Mouse (Mus musculus) embryonic facial prominence, embryonic 12.5 days (tissue): ENCODE measurements around the gene Gm20517. TPM values are rescaled to one million over a fixed set of nuclear protein-coding genes. Genes with fewer than 3 reads are reported as not detected.

Source experiments
- ATAC-seq: fragments of 200-750 bp; cut with Nextera tagmentation; 2 replicates; pipeline ENCODE4 v1.8.0; 2017; ENCODE audit not compliant: insufficient number of reproducible peaks, insufficient read depth, low FRiP score, low TSS enrichment
- H3K27ac ChIP-seq: fragments of 300-500 bp; sonication (generic); 2 replicates; pipeline ENCODE4 v1.5.1; 2016; ENCODE audit warnings: mild to moderate bottlenecking
- H3K27me3 ChIP-seq: fragments of 300-500 bp; sonication (generic); 2 replicates; pipeline ENCODE4 v1.6.1; 2016; ENCODE audit warnings: mild to moderate bottlenecking, moderate library complexity
- H3K36me3 ChIP-seq: fragments of 300-500 bp; sonication (generic); 2 replicates; pipeline ENCODE4 v1.6.1; 2016; ENCODE audit warnings: mild to moderate bottlenecking
- H3K4me1 ChIP-seq: fragments of 300-500 bp; sonication (generic); 2 replicates; pipeline ENCODE4 v1.6.1; 2016
- H3K4me2 ChIP-seq: fragments of 300-500 bp; sonication (generic); replicated peaks from 2 replicates; pipeline ENCODE4 v1.6.1; 2016; ENCODE audit warnings: mild to moderate bottlenecking, moderate library complexity
- H3K4me3 ChIP-seq: fragments of 300-500 bp; sonication (generic); 2 replicates; pipeline ENCODE4 v1.5.1; 2016; ENCODE audit warnings: mild to moderate bottlenecking
- H3K9ac ChIP-seq: fragments of 300-500 bp; sonication (generic); 2 replicates; pipeline ENCODE4 v1.6.1; 2016; ENCODE audit warnings: mild to moderate bottlenecking, moderate library complexity
- H3K9me3 ChIP-seq: fragments of 300-500 bp; sonication (generic); 2 replicates; pipeline ENCODE4 v1.6.1; 2016; ENCODE audit warnings: mild to moderate bottlenecking, moderate library complexity
- WGBS: fragments of 180-500 bp; shearing (Covaris S2); methylation state at CpG from one replicate; pipeline ENCODE4 v1.1.7; 2016; 5-methylcytosine and 5-hydroxymethylcytosine counted together
- polyA plus RNA-seq: library from polyadenylated mRNA; unstranded; fragments of >200 nt; fragmentation: Nextera tagmentation; extraction: Ambion mirVana; gene quantifications from 2 replicates; pipeline ENCODE4 v1.2.1, GENCODE M21; 2016

Gene Gm20517
- polyA plus RNA-seq, 1 experiment from 2014 or later = 1.6 TPM

DNA sequence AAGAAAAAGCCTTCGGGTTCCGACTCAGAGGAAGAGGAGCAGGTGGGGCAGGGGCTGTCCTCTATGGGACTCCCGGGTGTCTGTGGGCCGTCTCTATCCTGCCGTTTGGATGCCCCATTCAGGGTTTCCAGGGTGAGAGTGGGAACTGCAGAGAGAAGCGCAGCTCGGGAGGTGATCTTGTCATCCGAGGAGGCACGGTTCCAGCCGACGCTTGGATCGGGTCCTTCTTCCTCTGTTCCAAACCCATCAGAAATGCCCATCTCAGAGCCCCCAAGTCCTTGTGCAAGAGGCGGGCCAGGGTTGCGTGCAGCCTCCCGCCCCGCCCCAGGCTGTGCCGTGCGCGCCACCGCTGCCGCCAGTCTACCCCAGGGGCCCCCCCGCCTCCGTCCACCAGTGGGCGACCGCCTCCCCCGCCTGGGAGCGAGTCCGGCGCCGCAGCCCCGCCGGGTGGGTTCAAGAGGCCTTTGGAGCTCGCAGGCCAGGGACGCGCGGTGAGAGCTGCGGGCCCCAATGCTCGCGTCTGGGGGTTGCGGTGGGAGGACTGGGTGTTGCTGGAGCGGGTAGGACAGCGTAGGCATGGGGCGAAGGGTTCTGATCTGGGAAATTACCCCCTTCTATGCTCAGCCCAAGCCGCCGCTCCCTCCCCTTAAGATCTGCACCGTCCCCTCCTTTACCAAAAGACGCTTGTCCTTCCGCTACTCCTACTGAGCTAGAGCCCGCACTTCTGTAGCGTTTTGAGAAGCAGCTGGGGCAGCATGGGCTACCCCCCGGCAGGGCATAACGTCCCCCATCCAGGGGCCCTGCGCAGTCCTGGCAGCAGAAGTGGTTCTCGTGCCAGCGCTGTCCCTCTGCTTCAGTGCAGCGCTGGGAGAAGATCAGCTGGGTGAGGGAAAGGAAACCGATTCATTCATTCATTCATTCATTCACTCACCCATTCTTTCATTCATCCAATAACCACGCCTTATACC, 77.5 kb downstream of the Gm20517 start, which contains the start of gene Frs3:
TSS of gene Frs3 (plus strand) at position 423 of the 968 bp plus-strand sequence.
- Histone ChIP-seq H3K36me3 (peaks cover 17% of the 10 kb centered on the region), H3K4me3 (peak within 1 kb of the TSS; percentile 74), H3K27me3 (no peaks in the 10 kb centered on the region), H3K4me2 (peak within 1 kb of the TSS; percentile 90), H3K4me1 (peaks cover 16% of the 10 kb centered on the region), H3K9ac (peak within 1 kb of the TSS; percentile 77), H3K9me3 (no peaks in the 10 kb centered on the region), H3K27ac (peak within 1 kb of the TSS; percentile 86)
- WGBS = 1% methylated on average over 58 of the region's 58 CpGs
- ATAC-seq = peak; percentile 65

DNA sequence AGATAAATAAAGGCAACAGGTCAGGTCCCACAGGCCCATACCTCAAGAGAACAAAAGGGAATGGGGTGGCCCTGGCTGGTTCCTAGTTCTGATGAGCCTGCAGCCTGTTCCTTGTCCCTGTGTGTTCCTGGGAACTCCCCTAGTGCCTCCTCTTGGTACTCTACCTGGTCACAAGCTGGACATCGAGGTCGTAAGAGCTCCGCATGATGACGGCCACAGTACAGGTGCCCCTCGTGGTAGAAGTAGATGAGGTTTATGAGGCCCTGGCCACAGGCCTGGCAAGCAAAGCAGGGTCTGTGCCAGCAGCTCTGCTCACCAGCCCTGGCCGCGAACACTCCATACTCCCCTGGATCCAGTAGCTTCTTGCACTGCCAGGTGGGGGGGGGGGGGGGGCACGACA, 78.5 kb downstream of the Gm20517 start:
- Histone ChIP-seq H3K9me3 (no peaks in the 10 kb centered on the region), H3K27me3 (no peaks in the 10 kb centered on the region), H3K9ac (no peak overlapping the region), H3K4me2 (peak overlapping the region; percentile 90), H3K27ac (no peak overlapping the region), H3K36me3 (peaks cover 10% of the 10 kb centered on the region; the same call in 1 of the 2 replicates), H3K4me1 (peaks cover 20% of the 10 kb centered on the region), H3K4me3 (peak overlapping the region; percentile 74; the same call in 1 of the 2 replicates)
- WGBS = 81% methylated on average over 8 of the region's 8 CpGs
- no peak for ATAC-seq

DNA sequence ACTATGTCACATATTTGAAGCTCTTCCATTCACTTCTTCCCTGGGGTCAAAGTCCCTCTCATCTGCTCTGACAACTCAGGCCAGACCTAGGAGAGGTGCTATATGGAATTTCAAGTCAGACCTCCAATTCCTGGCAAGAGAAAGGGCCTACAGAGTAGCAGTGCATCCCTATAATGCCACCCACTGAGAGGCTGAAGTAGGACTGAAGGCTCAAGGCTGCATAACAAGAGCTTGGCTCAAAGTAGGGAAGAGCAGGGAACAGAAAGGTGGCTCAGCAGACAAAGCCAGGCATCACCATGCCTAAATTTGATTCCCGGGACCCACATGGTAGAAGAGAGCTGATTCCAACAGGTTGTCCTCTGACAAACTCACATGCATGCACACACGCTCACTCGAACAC, 80.3 kb downstream of the Gm20517 start:
- no peaks in the 10 kb centered on the region for H3K27me3 ChIP-seq
- H3K4me1 ChIP-seq = peaks cover 26% of the 10 kb centered on the region
- WGBS = 89% methylated on average over 3 of the region's 3 CpGs
- no peak overlapping the region for H3K27ac ChIP-seq
- no peak overlapping the region for H3K4me3 ChIP-seq
- no peak for ATAC-seq
- H3K4me2 ChIP-seq = no peak overlapping the region
- no peaks in the 10 kb centered on the region for H3K9me3 ChIP-seq
- H3K9ac ChIP-seq = no peak overlapping the region
- no peaks in the 10 kb centered on the region for H3K36me3 ChIP-seq

DNA sequence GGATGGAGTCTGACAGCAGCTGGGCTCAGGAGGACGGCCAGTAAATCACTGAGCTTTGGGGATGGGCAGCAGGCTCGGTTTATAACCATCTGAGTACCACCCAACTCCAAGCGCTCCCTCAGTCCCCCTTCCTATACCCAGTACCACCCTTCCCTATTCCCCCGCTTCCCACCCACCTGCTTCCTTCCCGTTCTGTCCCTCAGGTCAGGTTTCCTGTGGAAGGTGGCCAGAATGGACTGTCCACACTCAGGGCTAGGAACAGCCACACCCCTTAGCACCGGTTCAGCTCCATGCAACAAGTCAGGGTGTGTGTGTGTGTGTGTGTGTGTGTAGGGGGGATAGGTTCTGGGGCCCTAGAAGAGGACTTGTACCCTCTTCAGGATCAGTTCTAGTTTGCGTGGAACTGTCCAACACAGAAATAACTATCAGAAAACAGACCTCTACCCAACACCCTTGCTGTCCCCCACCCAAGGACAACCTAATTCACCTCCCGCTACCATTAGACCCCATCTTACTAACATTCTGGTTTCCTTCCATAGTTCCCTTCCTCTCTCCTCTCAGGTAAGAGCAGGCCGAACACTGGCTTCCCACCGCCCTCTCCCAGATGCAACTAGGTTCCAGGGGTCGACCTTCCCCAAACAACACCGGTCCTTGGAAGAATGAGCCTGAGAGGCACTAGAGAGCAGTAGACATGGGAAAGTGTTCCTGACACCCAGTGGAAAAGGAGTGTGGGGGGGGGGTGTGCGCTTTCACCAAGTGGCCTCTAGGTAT, 82.5 kb downstream of the Gm20517 start:
- WGBS = 39% methylated on average over 13 of the region's 13 CpGs
- peaks cover 19% of the 10 kb centered on the region; the same call in 1 of the 2 replicates for H3K4me1 ChIP-seq
- peak overlapping the region; percentile 80 for H3K4me3 ChIP-seq
- H3K4me2 ChIP-seq = peak overlapping the region; percentile 78
- peaks cover 5% of the 10 kb centered on the region; the same call in 1 of the 2 replicates for H3K36me3 ChIP-seq
- no peaks in the 10 kb centered on the region for H3K9me3 ChIP-seq
- peak; percentile 10; the same call in 1 of the 2 replicates for ATAC-seq
- H3K27ac ChIP-seq = no peak overlapping the region
- peak overlapping the region; percentile 46 for H3K9ac ChIP-seq
- no peaks in the 10 kb centered on the region for H3K27me3 ChIP-seq

DNA sequence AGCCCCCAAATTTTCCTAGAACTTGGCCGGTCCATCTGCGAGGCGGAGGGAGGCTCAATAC, 82.9 kb downstream of the Gm20517 start, which contains the start of gene Gm21981:
TSS of gene Gm21981 (minus strand) at position 14 of the 61 bp plus-strand sequence.
- Histone ChIP-seq H3K27me3 (no peaks in the 10 kb centered on the region), H3K9ac (peak within 1 kb of the TSS; percentile 84)
- no peak for ATAC-seq

DNA sequence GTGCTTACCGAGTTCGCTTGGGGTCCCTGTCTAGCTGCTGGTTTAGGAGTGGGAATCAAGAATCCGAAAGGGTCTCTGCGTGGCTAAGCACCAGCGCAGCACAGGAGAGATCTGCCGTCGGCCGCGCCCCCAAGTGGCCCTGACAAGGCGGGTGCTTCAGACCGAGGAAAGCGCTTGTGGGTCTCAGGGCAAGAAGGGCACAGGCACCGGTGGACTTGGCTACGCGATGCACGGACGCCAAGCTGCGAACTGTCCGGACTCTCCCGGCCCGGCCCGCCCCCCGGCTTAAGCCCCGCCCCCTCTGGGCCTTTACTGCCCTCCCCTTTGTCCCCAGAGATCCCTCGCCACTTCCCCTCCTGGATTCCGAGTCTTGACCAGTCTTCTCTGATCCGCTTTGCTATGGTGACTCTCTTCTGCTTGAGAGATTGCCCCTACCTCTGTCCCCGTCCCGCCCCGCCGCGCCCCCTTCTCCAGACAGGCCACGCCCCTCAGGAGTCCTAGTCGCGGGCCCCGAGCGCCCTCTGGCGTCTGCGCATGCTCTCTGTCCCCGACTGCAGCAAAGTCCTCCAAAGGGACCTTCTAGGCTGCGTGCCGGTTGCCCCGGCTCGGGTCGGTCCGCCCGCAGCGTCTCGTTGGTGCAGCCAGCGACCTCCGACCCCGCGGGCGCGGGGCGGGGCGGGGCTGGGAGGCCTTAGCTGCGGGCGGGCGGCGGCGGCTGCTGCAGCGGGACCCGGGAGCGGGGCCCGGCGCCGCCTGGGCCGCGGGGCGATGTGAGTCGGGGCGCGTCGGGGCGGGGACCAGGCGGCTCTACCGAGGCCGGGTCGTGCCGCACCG, 83.3 kb downstream of the Gm20517 start, which contains the start of gene Prickle4:
TSS of gene Prickle4 (minus strand) at position 234 of the 834 bp plus-strand sequence.
- H3K4me1 ChIP-seq = peaks cover 13% of the 10 kb centered on the region; the same call in 1 of the 2 replicates
- peak within 1 kb of the TSS; percentile 57; the same call in 1 of the 2 replicates for H3K27ac ChIP-seq
- no peaks in the 10 kb centered on the region for H3K9me3 ChIP-seq
- ATAC-seq = peak; percentile 86
- H3K4me3 ChIP-seq = peak within 1 kb of the TSS; percentile 80
- H3K9ac ChIP-seq = peak within 1 kb of the TSS; percentile 84
- no peaks in the 10 kb centered on the region for H3K27me3 ChIP-seq
- H3K36me3 ChIP-seq = peaks cover 6% of the 10 kb centered on the region; the same call in 1 of the 2 replicates
- WGBS = under 1% methylated on average over 77 of the region's 82 CpGs
- H3K4me2 ChIP-seq = peak within 1 kb of the TSS; percentile 78

More for the DNA sequence above, 82.9 kb downstream of the Gm20517 start, which contains the start of gene Gm21981:
- Histone ChIP-seq H3K4me3 (peak within 1 kb of the TSS; percentile 80), H3K4me2 (peak within 1 kb of the TSS; percentile 78), H3K4me1 (peaks cover 16% of the 10 kb centered on the region; the same call in 1 of the 2 replicates), H3K9me3 (no peaks in the 10 kb centered on the region), H3K27ac (peak within 1 kb of the TSS; percentile 57; the same call in 1 of the 2 replicates), H3K36me3 (peaks cover 5% of the 10 kb centered on the region; the same call in 1 of the 2 replicates)
- WGBS = 0% methylated on average over 3 of the region's 3 CpGs

DNA sequence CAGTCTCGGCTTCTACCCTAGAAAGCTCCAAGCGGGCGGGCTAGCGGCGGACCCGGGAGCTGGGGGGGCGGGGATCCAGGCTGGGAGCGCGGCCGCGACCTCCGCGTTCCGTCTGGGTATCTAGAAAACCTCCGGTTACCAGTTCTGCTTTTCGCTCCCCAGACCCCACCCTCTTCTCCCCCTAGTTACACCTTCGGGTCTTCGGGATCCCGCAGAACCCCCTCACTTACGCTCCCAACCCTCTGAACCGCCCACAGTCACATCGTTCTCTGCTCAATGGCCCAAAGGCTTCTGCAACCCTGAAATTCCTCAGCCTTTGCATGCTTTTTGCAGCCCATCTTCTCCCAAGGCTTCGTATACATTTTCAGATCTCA, 83.9 kb downstream of the Gm20517 start:
- 2% methylated on average over 22 of the region's 23 CpGs for WGBS
- Histone ChIP-seq H3K4me3 (peak overlapping the region; percentile 80), H3K9ac (peak overlapping the region; percentile 84), H3K36me3 (peaks cover 12% of the 10 kb centered on the region), H3K9me3 (no peaks in the 10 kb centered on the region), H3K4me1 (peaks cover 13% of the 10 kb centered on the region; the same call in 1 of the 2 replicates), H3K27ac (peak overlapping the region; percentile 57; the same call in 1 of the 2 replicates), H3K4me2 (peak overlapping the region; percentile 78), H3K27me3 (no peaks in the 10 kb centered on the region)
- no peak for ATAC-seq

DNA sequence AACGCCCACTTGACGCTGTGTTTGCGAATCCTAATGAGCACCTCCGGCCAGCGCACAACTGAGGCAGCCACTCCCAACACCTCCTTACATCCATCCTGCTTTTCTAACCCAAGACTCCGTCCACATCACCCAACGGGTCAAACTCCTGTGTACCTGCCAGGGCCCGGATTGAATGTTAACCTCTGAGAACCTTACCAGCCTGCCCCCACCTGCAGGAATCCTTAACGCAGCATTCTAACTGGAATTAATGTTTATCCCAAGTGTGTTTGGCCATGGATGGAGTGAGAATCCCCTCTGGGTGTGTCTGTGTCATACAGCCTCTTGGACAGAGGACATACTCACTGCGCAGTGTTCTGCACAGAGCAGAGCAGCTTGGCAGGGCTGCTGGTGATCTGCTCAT, 86.8 kb downstream of the Gm20517 start:
- Histone ChIP-seq H3K4me2 (no peak overlapping the region), H3K27me3 (peaks cover 8% of the 10 kb centered on the region; the same call in 1 of the 2 replicates), H3K27ac (no peak overlapping the region), H3K4me1 (peaks cover 21% of the 10 kb centered on the region), H3K9me3 (no peaks in the 10 kb centered on the region), H3K36me3 (peaks cover 36% of the 10 kb centered on the region), H3K9ac (no peak overlapping the region), H3K4me3 (no peak overlapping the region)
- ATAC-seq = no peak
- WGBS = 86% methylated on average over 10 of the region's 10 CpGs

DNA sequence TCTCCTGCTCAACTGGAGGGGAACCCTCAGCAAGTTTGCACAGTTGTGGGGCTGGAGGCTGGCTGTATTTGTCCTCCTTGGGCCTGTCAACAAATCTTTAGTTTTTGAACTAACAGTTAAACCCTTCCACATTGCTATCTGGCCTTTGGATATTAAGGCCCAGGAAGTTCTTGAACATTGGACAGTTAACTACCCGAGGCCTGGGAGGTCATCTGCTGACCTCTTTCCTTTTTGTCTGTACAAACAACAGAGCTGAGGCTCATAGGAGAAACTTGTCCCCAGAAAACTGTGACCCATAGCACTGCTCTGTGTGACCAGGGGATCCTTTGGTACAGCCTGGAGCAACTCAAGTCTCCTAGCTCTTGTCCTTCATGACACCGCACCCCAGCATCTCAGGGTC, 87.7 kb downstream of the Gm20517 start:
- no peak overlapping the region for H3K4me2 ChIP-seq
- no peak overlapping the region for H3K9ac ChIP-seq
- H3K36me3 ChIP-seq = peaks cover 43% of the 10 kb centered on the region
- no peaks in the 10 kb centered on the region for H3K9me3 ChIP-seq
- no peak overlapping the region for H3K27ac ChIP-seq
- no peak for ATAC-seq
- no peak overlapping the region for H3K4me3 ChIP-seq
- H3K27me3 ChIP-seq = peaks cover 15% of the 10 kb centered on the region
- H3K4me1 ChIP-seq = peaks cover 21% of the 10 kb centered on the region
- WGBS = 78% methylated on average over 2 of the region's 2 CpGs

DNA sequence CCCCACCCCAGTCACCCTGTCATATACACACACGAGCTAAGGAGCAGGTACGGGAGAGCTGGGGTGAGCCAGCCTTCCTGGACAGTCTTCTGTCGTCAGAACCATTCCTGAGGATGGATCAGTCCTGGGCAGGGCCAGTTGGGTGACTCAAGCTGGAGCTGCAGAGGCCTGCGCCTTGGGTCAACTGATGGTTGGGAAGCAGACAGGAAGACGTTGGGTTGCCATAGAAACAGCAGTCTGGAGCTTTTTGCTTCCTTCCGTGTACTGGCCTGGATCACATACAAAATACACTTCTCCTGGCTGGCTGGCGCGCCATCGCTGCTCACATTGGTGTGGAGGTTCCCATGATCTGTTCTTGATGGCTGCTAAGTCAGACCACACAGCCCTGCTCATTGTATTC, 90.4 kb downstream of the Gm20517 start:
- no peak overlapping the region for H3K4me2 ChIP-seq
- 75% methylated on average over 9 of the region's 9 CpGs for whole genome bisulfite sequencing
- H3K9ac ChIP-seq = no peak overlapping the region
- no peak overlapping the region for H3K27ac ChIP-seq
- peaks cover 15% of the 10 kb centered on the region for H3K27me3 ChIP-seq
- no peak overlapping the region for H3K4me3 ChIP-seq
- no peak for ATAC-seq
- H3K36me3 ChIP-seq = peaks cover 43% of the 10 kb centered on the region
- no peaks in the 10 kb centered on the region for H3K9me3 ChIP-seq
- peaks cover 11% of the 10 kb centered on the region; the same call in 1 of the 2 replicates for H3K4me1 ChIP-seq
